Mouse (Mus musculus): Measurements from ENCODE around the gene Hnrnpab. TPM values are rescaled to one million over a fixed set of nuclear protein-coding genes. Genes with fewer than 3 reads are reported as not detected.
A peak's percentile ranks its signal among the peaks of the same experiment; 100 is the strongest.

Hnrnpab gene
- polyA plus RNA-seq (2015; fragmentation: Nextera tagmentation; extraction: Ambion mirVana): 443 and 447 TPM in 2 replicates

DNA sequence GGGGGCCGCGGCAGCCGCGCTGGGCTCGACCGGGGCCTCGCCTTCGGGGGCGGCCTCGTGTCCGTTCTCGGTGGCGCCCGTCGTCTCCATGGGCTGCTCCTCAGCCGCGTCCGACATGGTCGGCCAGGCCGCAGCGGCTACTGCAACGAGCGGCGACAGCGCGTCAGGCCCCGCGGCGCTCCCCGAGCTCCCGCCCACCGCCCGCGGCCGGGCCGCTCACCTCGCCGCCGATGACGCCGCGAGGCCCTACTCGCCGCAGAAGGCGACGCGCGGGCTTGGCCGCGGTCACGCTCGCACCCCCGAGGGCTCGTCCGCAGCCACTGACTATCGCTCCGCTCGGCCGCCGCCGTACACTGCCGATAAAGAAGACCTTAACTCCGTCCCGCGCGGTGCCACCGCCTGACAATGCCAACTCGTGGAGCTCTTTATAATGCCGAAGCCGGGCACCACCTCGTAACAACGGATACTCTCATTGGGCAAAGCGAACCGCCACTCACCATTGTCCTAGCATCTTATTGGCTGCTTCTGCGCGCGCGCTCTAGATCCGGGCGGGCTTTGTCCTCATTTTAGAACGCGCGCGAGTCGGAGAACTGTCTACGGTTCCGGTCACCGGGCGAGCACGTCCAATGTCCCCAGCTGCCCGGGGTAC lies at the start of gene Hnrnpab:
TSS of gene Hnrnpab (minus strand) at position 401 of the 649 bp plus-strand sequence.
- Histone ChIP-seq H3K4me1 (peaks cover 43% of the 10 kb centered on the region), H3K9me3 (replicated peaks) (no peaks in the 10 kb centered on the region), H3K27ac (peak within 1 kb of the TSS; percentile 96), H3K4me2 (peak within 1 kb of the TSS; percentile 76), H3K36me3 (peaks cover 41% of the 10 kb centered on the region), H3K27me3 (no peaks in the 10 kb centered on the region), H3K4me3 (replicated peaks) (peak within 1 kb of the TSS; percentile 95), H3K9ac (peak within 1 kb of the TSS; percentile 99)
- peak; percentile 95 for ATAC-seq (replicated peaks; ENCODE audit: low FRiP score)
- WGBS: under 1% methylated on average over 91 of the region's 91 CpGs

DNA sequence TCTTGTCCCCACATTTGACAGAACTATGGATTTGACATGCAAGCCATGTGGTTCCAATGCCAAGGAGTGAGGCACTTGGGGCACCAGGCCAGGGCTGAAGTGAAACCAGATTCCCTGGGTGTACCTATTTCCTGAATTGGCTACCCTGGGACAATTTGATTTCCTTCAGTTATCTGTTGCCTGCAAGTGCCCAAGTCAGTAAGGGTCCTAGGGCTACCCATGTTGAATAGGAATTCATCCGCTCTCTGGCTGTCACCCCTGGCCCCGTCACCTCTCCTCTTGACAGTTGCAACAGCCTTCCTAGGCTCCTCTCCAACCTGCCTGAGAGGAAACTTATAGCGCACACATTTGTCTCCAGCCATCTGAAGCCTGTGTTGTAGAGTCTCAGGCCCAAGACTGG lies 48.2 kb upstream of the Hnrnpab start:
- WGBS: 95% methylated on average over 3 of the region's 3 CpGs
- Histone ChIP-seq H3K27me3 (no peaks in the 10 kb centered on the region), H3K4me1 (peaks cover 38% of the 10 kb centered on the region), H3K4me2 (no peak overlapping the region), H3K4me3 (replicated peaks) (no peak overlapping the region), H3K9ac (no peak overlapping the region), H3K9me3 (replicated peaks) (no peaks in the 10 kb centered on the region), H3K36me3 (peaks cover 5% of the 10 kb centered on the region; the same call in 1 of the 2 replicates), H3K27ac (no peak overlapping the region)
- no peak for ATAC-seq (replicated peaks; ENCODE audit: low FRiP score)

DNA sequence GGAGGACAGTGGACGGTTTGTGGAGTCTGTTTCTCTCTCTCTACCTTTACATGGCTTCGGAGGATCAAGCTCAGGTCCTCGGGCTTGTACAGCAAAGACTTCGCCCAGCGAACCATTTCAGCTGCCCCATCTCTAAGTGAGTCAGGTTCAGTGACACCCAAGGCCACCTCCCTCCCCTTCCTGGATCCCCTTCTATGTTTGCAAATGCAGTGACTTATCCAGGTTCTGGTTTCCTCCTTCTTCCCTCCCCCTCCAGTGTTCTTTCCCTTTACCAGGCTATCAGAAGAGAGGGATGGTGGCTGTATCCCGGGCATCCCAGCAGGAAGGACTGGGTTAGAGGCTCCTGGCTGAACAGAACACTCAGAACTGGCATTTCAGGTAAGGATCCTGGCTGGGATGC lies 47.1 kb upstream of the Hnrnpab start:
- Histone ChIP-seq H3K4me2 (no peak overlapping the region), H3K27me3 (no peaks in the 10 kb centered on the region), H3K4me1 (peaks cover 44% of the 10 kb centered on the region), H3K4me3 (replicated peaks) (no peak overlapping the region), H3K27ac (no peak overlapping the region), H3K9ac (no peak overlapping the region), H3K36me3 (peaks cover 5% of the 10 kb centered on the region; the same call in 1 of the 2 replicates), H3K9me3 (replicated peaks) (no peaks in the 10 kb centered on the region)
- 72% methylated on average over 6 of the region's 6 CpGs for WGBS
- no peak for ATAC-seq (replicated peaks; ENCODE audit: low FRiP score)

DNA sequence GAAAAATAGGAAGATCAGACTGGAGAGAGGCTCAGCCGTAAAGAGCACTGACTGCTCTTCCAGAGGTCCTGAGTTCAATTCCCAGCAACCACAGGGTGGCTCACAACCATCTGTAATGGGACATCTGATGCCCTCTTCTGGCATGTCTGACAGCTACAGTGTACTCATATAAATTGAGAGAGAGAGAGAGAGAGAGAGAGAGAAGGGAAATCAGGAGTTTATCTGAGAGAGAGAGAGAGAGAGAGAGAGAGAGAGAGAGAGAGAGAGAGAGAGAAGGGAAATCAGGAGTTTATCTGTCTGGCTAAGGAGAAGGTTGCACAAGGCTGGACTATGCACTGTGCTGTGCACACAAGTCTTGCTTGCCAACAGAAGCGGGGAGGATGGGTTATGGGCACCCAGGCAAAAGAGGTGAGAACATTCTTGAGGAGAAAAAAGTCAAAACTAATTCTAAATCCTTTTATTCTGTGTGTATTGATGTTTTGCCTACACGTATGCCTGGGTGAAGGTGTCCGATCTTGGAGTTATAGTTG lies 46.3 kb upstream of the Hnrnpab start:
- Histone ChIP-seq H3K27ac (no peak overlapping the region), H3K36me3 (peaks cover 5% of the 10 kb centered on the region; the same call in 1 of the 2 replicates), H3K4me2 (no peak overlapping the region), H3K9me3 (replicated peaks) (no peaks in the 10 kb centered on the region), H3K27me3 (no peaks in the 10 kb centered on the region), H3K4me1 (peaks cover 44% of the 10 kb centered on the region), H3K9ac (no peak overlapping the region), H3K4me3 (replicated peaks) (no peak overlapping the region)
- ATAC-seq (replicated peaks; ENCODE audit: low FRiP score): no peak
- WGBS: 90% methylated on average over 4 of the region's 4 CpGs

DNA sequence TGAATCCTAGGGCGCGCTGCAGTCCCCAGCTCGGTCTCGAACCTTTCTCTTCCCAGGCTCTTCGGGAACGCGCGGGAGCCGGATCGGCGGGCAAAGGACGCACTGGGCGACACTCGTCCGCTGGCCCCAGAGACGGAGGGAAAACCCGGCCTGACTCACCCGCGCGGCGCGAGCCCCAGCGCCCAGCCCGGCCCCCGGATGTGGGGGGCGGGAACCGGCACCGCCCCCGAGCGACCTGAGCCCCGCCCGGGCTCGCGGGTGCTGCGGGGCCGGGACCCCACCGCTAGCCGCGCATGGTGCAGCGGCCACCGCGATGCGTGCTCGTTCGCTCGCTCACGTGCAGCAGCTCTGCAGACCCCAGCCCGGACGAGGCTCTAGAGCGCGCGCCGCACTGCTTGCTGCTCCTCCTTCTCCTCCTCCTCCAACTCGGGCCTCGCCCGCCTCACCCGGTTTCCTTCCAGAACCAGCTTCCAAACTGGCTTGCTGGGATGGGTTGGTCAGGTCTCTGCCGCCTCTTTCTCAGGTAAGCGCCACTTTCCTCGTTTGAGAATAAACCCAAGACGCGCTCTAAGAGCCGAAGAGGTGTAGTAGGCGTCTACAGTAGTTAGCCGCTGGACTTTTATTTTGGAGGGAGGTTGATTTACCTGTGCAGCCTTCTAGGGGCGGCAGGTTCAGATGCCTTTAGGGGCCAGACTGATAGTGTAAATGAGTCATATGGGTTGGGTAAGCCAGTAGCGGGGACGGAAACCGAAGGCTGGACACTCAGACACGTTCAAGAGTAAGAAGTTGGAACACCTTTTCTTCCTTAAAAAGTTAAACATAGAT lies 44.3 kb upstream of the Hnrnpab start, which contains the start of the genes N4bp3 and D930048N14Rik:
TSS of gene N4bp3 (minus strand) at position 152 of the 825 bp plus-strand sequence.
TSS of gene D930048N14Rik (plus strand) at position 264 of the 825 bp plus-strand sequence.
- H3K9ac ChIP-seq: peak within 1 kb of the TSS; percentile 68
- H3K27ac ChIP-seq: peak within 1 kb of the TSS; percentile 83
- peak within 1 kb of the TSS; percentile 97 for H3K4me2 ChIP-seq
- peak within 1 kb of the TSS; percentile 61 for H3K4me3 ChIP-seq (replicated peaks)
- H3K9me3 ChIP-seq (replicated peaks): no peaks in the 10 kb centered on the region
- H3K4me1 ChIP-seq: peaks cover 50% of the 10 kb centered on the region
- peaks cover 5% of the 10 kb centered on the region; the same call in 1 of the 2 replicates for H3K36me3 ChIP-seq
- H3K27me3 ChIP-seq: no peaks in the 10 kb centered on the region
- under 1% methylated on average over 70 of the region's 70 CpGs for WGBS
- peak; percentile 73 for ATAC-seq (replicated peaks; ENCODE audit: low FRiP score)

DNA sequence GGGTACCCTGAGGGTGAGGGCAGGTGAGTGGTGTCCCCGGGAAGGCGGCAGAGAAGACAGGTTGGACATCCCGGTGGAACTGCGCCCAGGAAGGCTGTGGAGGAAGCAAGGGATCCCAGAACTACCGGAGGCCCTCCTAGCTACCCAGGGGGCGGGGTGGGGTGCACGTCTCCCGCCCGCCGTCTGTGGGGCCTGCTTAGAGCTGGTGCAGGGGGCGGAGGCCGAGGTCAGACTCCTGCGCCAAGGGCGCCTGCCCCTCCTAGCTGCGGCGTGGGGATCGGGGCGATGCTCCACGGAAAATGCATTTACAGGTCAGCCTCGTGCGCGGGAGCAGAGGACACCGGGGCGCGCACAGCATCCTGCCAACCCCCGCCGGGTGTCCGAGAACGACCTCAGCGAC lies 43.6 kb upstream of the Hnrnpab start:
- Histone ChIP-seq H3K4me3 (replicated peaks) (peak overlapping the region; percentile 61), H3K36me3 (peaks cover 10% of the 10 kb centered on the region), H3K27me3 (no peaks in the 10 kb centered on the region), H3K4me1 (peaks cover 56% of the 10 kb centered on the region), H3K4me2 (peak overlapping the region; percentile 97), H3K27ac (peak overlapping the region; percentile 83), H3K9ac (peak overlapping the region; percentile 68), H3K9me3 (replicated peaks) (no peaks in the 10 kb centered on the region)
- ATAC-seq (replicated peaks; ENCODE audit: low FRiP score): peak; percentile 30
- WGBS: 0% methylated on average over 30 of the region's 30 CpGs

DNA sequence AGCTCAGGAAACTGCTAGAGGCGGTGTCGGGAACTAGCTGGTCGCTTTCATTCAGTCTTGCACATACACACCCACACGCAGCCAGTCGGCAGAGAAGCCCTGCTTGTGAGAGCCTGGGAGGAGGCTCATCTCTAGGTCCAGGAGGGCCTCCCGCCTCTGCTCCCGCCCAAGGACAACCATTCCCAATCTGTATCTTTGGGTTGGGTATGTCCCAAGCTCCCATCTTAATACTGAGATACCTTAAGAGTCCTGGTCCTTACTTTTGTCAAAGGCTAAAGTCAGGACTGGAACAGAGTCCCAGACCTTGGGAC lies 43.2 kb upstream of the Hnrnpab start:
- H3K27me3 ChIP-seq: no peaks in the 10 kb centered on the region
- WGBS: 2% methylated on average over 7 of the region's 7 CpGs
- no peaks in the 10 kb centered on the region for H3K9me3 ChIP-seq (replicated peaks)
- H3K9ac ChIP-seq: peak overlapping the region; percentile 68
- H3K36me3 ChIP-seq: peaks cover 14% of the 10 kb centered on the region
- peak overlapping the region; percentile 83; the same call in 1 of the 2 replicates for H3K27ac ChIP-seq
- peak overlapping the region; percentile 61 for H3K4me3 ChIP-seq (replicated peaks)
- peaks cover 60% of the 10 kb centered on the region for H3K4me1 ChIP-seq
- ATAC-seq (replicated peaks; ENCODE audit: low FRiP score): 0 out of 2 replicates have a peak, but pooled peaks have one; percentile 19
- peak overlapping the region; percentile 97 for H3K4me2 ChIP-seq

DNA sequence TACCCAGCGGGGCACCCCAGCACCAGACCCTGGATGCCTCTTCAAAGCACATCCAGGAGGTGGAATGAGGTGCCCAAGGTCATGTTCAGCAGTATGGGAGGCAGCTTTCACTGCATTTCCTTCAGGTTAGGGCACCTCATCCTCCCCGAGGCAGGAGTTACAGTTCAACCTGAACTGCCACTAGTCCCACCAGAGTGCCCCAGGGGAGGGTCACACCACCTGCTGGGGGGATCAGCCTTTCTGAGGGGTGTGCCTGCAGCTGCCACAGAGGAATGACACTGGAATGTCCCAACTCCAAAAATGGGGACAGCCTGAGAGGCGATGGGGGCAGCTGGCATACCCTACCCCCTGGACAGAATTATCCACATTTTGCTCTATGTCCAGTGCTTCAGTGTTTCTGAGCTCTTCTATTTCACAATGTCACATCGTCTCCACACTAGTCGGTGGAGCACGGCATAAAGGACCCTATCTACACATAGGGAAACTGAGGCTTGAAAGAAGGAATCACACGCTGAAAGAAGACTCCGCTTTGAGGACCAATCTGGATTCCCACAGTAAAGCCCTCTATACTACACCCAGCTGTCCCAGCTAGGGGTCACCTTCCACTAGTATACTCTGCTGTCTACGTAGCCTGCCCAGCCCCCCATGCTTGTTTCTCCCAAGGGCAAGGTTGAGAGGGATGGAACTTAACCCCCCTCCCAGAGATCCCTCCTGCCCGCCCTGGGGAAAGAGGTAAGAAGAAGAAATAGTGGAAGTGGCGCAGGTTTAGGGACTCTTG lies 42.7 kb upstream of the Hnrnpab start:
- Histone ChIP-seq H3K4me3 (replicated peaks) (peak overlapping the region; percentile 61), H3K27ac (peak overlapping the region; percentile 83), H3K9me3 (replicated peaks) (no peaks in the 10 kb centered on the region), H3K4me1 (peaks cover 60% of the 10 kb centered on the region), H3K36me3 (peaks cover 15% of the 10 kb centered on the region), H3K9ac (peak overlapping the region; percentile 68), H3K27me3 (no peaks in the 10 kb centered on the region), H3K4me2 (peak overlapping the region; percentile 97)
- no peak for ATAC-seq (replicated peaks; ENCODE audit: low FRiP score)
- WGBS: 33% methylated on average over 11 of the region's 11 CpGs

DNA sequence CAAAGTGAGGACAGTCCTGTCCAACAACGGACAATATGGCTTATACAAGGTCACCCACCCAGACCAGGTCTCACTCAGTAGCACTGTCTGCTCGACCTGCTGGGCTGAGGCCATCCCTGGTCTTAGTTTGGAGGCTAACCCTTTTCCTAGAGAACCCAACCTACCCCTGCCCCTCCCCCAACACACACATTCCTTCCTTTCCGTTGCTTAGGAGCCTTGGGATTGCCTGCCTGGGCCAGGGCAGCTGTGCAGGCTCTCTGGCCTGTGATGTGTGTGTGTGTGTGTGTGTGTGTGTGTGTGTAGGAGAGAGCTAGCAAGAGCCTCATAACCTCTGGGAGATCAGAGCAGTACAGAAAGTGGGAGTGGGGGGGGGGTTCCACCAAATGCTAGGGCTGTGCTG lies 41.9 kb upstream of the Hnrnpab start:
- 28% methylated on average over 3 of the region's 3 CpGs for WGBS
- Histone ChIP-seq H3K4me2 (peak overlapping the region; percentile 97), H3K4me3 (replicated peaks) (peak overlapping the region; percentile 61), H3K27me3 (no peaks in the 10 kb centered on the region), H3K27ac (peak overlapping the region; percentile 83), H3K4me1 (peaks cover 62% of the 10 kb centered on the region), H3K36me3 (peaks cover 23% of the 10 kb centered on the region), H3K9me3 (replicated peaks) (no peaks in the 10 kb centered on the region), H3K9ac (peak overlapping the region; percentile 68; the same call in 1 of the 2 replicates)
- ATAC-seq (replicated peaks; ENCODE audit: low FRiP score): no peak

DNA sequence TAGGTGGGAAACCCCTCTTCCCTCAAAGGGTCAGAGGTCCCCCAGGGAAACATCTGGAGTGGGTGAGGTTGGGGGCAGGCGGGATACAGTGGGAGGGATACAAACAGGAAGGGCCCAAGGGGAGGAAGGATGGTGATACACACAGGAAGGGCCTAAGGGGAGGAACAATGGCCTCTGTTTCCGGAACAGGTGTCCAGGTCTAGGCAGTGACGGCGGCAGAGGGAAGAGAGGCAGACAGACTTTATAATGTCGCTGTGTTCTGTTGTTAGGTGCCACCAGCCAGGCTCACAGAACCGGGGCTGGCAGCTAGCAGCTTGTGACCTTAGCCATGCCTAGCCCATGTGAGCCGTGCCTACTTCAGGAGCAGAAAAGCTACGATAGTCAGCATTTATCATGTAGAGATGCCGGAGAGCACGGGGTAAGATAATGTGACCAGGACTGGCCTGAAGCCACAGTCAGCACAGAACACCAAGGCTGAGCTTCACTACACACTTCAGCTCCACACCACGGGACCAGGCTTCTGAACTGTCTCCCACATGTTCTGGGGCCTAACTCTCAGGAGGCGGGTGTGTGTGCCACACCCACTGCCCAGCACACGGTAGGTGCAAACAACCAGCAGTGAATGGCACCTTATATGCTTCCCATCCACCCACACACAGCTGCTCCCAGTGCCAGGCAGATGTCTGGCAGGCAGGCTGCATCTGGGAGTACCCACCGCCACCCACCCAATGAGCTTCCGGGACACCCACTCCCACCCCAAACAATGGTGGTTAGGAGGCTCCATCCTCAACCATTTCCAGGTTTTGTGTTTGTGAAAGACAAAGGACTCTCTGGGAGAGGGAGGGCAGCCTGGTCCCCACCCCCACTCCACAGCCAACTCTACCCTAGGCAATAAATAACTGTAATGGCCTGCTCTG lies 40.4 kb upstream of the Hnrnpab start:
- peak overlapping the region; percentile 5; the same call in 1 of the 2 replicates for H3K4me3 ChIP-seq (replicated peaks)
- no peaks in the 10 kb centered on the region for H3K27me3 ChIP-seq
- no peak for ATAC-seq (replicated peaks; ENCODE audit: low FRiP score)
- H3K36me3 ChIP-seq: peaks cover 38% of the 10 kb centered on the region
- H3K4me1 ChIP-seq: peaks cover 62% of the 10 kb centered on the region
- 57% methylated on average over 15 of the region's 15 CpGs for WGBS
- no peak overlapping the region for H3K9ac ChIP-seq
- no peaks in the 10 kb centered on the region for H3K9me3 ChIP-seq (replicated peaks)
- peak overlapping the region; percentile 84 for H3K27ac ChIP-seq
- H3K4me2 ChIP-seq: peak overlapping the region; percentile 97; the same call in 1 of the 2 replicates

All from kidney, embryonic 15.5 days (tissue).